Mouse (Mus musculus): Measurements from ENCODE around the gene Tmc5.

DNA sequence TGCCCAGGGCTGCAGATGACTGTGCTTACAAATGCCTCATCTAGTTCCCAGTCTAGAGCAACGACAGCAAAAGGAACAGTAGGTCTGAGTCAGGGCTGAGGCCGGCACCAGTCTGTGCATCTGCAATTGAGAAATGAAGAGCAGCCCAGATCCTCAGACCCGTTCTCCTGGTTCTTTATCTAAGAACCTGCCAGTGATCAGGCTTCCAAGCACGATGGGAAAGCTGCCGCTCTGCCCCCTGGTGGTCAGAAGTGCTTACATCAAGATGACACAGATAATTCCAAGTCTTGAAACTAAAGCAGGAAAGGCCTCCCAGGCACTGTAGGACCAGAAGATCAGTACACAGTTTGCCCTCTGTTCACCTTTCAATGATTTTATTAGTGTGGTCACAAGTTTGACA, 91.1 kb downstream of the Tmc5 start:
- TF ChIP-seq HCFC1 (IDR thresholded peaks at IDR 0.05; ENCODE audit: borderline replicate concordance, insufficient read depth, low read length) (no peak), ZNF384 (IDR thresholded peaks at IDR 0.05; ENCODE audit: low read depth, low read length) (no peak), ZC3H11A (IDR thresholded peaks at IDR 0.05; ENCODE audit: borderline replicate concordance, low read depth, low read length) (peak; percentile 41; the same call in 1 of the 2 replicates), MAFK (IDR thresholded peaks at IDR 0.05; ENCODE audit: insufficient read depth, low read depth, low read length) (no peak), CHD2 (IDR thresholded peaks at IDR 0.05; ENCODE audit: low read depth, low read length) (no peak)
